Mouse (Mus musculus): Measurements from ENCODE around the gene Epb41l4b.

Gene Epb41l4b

GRCm38 (mm10) chr4:57010919-57011318, 132.3 kb downstream of the Epb41l4b start:
- no peak for DNase-seq (ENCODE audit: low read depth)

DNA sequence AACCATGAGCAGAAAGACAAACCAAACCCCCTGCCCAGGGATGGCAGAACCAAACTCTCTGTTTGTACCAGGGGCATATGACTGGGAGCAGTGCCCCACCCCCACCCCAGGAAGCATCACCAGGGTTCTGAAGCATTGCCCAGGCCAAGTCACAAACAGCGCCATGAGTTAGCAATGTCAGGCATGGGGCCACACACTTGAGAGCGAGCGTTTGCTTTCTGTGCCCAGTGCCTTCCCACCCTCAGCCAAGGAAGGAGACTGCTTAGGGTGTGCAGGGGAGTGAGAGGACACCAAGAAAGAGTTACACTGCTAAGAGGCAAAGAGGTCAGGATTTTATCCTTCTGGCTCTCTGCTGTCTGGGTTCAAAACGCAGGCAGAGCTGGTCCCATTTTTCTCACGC, 132.8 kb downstream of the Epb41l4b start:
- no peak for DNase-seq (ENCODE audit: low read depth)

GRCm38 (mm10) chr4:57007717-57008116, 135.5 kb downstream of the Epb41l4b start:
- no peak for DNase-seq (ENCODE audit: low read depth)

DNA sequence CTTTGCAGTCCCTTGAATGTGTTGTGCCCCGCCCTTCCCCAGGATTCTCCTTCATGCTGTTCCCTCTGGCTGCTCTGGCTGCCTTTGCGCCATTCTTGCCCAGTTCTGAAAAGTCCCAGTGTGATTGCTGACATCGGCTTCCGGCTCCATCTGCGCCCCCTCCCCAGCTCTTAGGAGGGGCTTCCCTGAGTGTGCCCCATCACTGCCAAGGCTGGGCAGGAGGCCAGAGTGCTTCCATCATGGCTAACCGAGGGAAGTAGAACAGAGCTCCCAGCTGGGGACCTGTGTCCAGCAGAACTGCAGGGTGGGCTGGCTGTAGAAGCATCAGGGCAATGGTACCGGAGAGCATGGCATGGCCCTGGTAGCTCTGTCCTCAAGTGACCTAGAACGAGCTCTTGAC, 138.2 kb downstream of the Epb41l4b start:
- no peak for DNase-seq (ENCODE audit: low read depth)

DNA sequence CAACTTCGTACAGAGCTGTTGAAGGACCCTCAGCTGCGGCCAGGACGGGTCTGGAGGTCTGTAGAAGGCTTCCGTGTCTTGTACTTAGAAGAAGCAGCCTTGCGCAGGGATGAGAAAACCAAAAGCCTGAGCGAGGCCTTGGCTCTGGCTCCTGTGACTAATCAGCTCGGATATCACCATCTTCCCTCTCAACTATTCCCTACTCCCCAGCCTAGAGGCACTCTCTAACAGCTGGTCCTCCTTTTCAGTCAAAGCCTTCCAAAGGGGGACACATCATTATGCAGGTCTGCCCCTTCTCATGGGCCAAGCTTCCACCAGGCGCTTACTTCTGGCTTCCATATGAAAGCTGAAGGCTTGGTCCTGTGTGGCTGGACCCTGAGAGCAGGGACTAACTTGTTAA, 139.4 kb downstream of the Epb41l4b start:
- DNase-seq (ENCODE audit: low read depth) = no peak

DNA sequence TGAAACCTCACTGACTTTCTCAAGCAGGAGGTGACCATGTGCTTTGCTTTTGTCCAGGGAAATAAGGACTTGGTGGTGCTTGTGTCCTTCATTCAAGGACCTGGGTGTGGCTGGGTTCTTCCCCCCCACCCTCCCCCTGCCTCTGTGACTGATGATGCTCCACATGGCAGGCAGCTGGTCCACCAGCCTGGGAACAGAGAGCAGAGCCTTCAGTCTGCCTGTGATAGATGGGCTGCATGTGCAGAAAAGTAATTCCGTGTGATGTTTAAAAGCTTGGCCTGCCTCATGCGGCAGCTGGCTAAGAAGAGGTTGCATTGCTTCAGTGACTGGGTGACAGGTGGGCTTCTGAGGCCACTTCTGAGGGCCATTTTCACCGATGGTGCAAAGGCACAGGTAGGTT, 140.5 kb downstream of the Epb41l4b start:
- DNase-seq (ENCODE audit: low read depth) = no peak

DNA sequence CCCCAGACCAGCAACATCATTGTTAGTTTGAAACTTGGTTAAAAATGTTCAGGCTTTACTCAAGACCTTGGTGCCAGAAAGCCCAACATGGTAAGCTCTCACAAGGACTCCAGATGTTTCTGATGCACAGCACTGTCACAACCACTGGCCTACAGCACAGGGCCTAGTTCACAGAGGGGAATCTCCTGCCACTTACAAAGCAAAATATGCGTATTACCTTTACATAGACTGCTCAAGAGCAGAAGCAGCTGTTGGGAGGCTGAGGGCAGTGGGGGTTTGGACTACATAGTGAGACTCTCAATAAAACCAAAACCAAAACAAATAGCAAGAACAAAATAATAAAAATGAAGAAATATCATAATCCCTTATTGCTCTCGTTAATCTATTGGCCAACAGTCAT, 141.8 kb downstream of the Epb41l4b start:
- DNase-seq (ENCODE audit: low read depth) = no peak

DNA sequence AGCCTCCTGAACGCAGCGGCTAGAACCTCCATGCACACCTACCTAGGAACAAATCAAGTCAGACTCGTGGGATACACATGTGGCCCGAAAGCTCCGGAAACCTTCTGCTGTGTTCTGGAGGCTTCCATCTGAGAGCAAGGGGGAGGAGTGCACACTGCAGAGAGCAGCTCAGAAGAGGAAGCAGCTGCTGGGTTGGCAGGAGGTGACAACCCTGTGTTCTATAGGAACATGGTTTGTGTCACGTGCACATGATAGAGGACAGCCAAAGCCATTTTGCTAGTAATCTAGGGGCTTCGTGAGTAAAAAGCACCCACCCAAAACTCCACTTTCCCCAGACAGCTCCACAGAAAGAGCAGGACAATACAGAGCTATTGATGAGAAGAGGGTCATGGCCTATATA, 149.9 kb downstream of the Epb41l4b start:
- no peak for DNase-seq (ENCODE audit: low read depth)

GRCm38 (mm10) chr4:56991951-56992350, 151.3 kb downstream of the Epb41l4b start:
- no peak for DNase-seq (ENCODE audit: low read depth)

- DNase-seq (ENCODE audit: low read depth) = no peak
Measured at GRCm38 (mm10) chr4:56990215-56990584, 153.0 kb downstream of the Epb41l4b start, which contains the start of gene Frrs1l. Gene Frrs1l (minus strand): TSS chr4:56990391.

DNA sequence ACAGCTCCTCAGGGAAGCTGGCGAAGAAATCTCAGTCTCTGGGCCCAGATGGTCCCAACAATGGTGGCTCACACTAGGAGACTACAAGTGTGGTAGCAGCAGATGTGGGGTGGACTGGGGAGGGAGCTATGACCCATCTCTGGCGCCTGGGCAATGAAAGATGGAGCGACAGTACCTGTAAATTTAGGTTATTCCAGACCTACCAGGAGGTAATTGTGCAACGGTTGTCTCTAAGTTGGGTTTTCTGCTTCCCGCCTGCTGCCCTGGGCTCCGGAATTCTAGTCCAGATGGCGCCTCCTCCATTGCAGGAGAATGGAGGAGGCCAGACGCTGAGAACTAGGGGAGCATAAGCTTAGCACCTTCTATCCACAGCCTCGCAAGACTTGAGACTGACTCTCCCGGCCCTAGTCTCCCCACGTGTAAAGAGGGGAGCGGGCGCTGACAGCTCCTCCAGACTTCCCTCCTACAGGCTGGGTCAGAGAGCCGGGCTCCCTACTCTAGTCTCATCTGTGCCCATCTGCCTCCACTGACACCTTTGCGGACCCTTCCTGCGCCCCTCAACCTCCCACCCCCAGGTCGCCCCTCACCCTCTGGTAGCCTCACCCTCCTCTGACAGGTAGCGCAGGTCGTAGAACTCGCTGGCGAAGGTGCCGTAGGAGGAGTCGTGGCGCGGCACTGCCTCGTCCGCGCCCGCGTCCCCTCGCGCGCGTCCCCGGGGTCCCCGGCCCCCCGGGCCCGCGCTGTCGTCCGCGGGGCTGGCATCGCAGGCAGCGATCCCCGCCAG, 153.6 kb downstream of the Epb41l4b start:
- DNase-seq (ENCODE audit: low read depth) = no peak

- no peak for DNase-seq (ENCODE audit: low read depth)
Measured at GRCm38 (mm10) chr4:56965586-56966179, 177.6 kb downstream of the Epb41l4b start.

DNA sequence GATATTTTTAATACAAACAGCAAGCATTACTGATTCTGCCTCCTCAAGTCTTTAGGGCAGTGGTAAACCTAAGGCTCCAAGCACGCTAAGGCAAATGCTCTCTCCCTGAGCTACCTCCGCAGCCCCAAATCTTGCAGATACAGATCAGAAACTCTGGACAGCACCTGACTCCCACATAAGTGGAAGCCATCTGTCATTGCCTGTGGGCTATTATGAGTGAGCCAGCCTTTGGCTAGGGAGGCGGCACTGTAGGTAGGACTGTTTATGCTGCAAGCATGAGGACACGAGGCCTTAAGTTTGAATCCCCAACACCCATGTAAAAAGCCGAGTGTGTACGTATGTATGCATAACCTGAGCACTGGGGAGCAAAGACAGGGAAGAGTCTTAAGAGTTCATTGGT, 179.6 kb downstream of the Epb41l4b start:
- no peak for DNase-seq (ENCODE audit: low read depth)

DNA sequence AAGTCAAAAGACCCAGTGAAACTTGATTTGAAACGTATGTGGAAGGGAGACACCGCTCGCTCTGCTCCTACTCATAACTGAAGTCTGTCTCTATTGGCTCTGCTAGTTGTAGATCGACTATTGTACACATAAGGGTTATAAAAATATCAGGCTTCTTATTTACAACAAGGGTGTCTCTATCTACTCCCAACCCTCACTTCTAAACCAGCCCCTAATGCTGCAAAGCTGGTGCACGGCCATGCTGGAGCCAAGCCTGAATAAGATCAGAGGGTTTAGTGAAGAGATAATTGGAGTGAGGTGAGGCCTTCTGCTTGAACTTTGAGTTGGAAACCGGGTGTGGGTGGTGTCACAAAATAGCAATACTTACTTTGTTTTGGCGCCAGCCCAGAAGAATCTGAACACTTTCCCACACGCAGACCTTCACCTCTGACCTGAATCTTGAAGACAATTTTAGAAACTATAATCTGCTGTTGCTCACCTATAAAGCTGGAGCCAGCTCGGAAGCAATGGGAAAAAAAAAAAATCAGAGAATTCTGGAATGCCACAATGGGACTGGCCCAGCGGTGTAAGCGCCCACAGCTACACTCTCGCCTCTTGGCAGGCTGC, 181.8 kb downstream of the Epb41l4b start:
- DNase-seq (ENCODE audit: low read depth) = no peak

- no peak for DNase-seq (ENCODE audit: low read depth)
Measured at GRCm38 (mm10) chr4:56957518-56957917, 185.7 kb downstream of the Epb41l4b start.

GRCm38 (mm10) chr4:56953235-56953634, 190.0 kb downstream of the Epb41l4b start:
- no peak for DNase-seq (ENCODE audit: low read depth)

DNA sequence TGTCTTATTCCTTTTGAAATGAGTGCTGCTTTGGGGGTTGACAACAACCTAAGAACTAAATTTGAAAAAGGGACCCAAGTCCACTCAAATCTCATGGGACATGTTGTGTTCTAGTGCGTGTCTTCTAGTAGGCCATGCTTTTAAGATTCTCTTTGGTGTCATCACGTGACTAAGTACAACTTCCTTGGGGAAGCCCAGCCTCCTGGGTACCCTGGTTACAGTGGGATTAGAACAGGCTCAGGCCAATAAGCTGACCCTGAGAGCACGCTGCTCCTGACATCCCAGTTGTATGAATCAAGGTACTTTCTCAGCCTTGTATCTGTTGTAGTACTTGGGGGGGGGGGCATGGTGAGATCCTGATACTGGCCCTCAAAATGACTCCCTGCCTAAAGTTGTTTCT, 191.5 kb downstream of the Epb41l4b start:
- DNase-seq (ENCODE audit: low read depth) = no peak

- DNase-seq (ENCODE audit: low read depth) = no peak
Measured at GRCm38 (mm10) chr4:56949494-56949893, 193.7 kb downstream of the Epb41l4b start.

GRCm38 (mm10) chr4:56946641-56947640, 196.3 kb downstream of the Epb41l4b start, which contains the start of gene Tmem245:
Gene Tmem245 (minus strand): TSS chr4:56947437.
- DNase-seq (ENCODE audit: low read depth) = peak; percentile 88

GRCm38 (mm10) chr4:56946180-56946579, 197.1 kb downstream of the Epb41l4b start:
- DNase-seq (ENCODE audit: low read depth) = peak; percentile 27

DNA sequence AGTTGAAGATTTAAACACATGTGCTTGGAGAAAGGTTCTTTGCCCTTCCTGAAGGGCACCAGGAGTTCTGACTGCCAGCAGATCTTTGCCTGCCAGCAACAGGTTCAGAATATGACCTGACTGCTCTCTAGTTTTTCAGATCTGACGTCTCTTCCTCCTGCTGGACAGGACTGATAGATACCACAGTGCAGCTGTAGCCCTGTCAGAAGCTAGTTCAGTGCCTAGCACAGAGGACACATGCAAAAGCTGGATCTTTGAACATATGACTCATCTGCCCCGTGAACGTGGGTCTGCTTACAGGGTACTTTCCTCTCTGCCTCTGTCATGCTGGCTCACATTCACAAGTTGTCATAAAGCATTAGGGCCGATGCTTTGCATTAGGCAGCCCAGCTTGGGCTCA, 199.0 kb downstream of the Epb41l4b start:
- no peak for DNase-seq (ENCODE audit: low read depth)

GRCm38 (mm10) chr4:56943258-56943657, 200.0 kb downstream of the Epb41l4b start:
- no peak for DNase-seq (ENCODE audit: low read depth)
